In the genomic region with DNA sequence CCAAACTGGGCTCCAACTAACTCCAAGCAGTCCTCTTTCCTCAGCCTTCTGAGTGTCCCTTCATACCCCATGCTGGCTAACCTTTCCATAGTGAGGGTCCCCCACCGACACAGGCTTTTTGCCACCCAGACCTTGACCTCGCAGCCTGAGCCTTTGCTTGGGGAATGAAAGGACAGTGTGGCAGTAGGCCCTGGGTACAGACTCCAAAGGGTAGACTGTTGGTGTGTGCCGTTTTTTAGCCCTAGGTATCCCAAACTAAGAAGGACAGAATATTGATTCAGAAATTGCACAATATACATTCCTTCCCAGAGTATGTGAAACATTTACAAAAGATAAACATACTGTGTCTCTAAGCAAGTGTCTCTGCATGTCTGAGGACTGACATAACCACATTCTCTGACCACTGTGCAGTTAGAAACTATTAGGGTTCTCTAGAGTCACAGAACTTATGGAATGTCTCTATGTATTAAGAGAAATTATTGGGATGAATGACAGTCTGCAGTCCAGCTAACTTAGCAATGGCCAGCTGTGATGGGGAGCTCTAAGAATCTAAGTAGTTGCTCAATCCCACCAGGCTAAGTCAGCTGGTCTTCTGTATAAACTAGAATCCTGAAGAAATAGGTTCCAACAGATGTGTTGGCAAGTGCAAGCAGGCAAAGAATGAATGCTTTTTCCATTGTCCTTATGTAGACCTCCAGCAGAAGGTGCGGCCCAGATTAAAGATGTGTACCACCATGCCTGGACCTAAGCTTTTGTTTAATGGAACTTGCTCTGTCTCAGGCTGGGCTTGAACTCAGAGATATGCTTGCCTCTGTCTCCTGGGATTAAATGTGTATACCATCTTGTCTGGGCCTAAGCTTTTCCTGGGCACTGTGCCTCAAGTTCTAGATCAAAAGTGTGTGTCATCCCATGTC, we compare ENCODE assay signal across 8 mouse cellular contexts. TPM values are rescaled to one million over a fixed set of nuclear protein-coding genes. Genes with fewer than 3 reads are reported as not detected.
DNase-seq lines count a peak whose midpoint lies in the region; ATAC-seq and TF ChIP-seq lines count a peak whose summit lies in the region.

No protein-coding gene starts in this region.

- ATAC-seq in heart, embryonic 11.5 days (replicated peaks; ENCODE audit: insufficient number of reproducible peaks, low FRiP score, low TSS enrichment): peak; percentile 26
- no peak for ATAC-seq in G1E (ENCODE audit: extremely low read depth, insufficient number of reproducible peaks, low FRiP score, poor library complexity, severe bottlenecking)
- ATAC-seq in forebrain, embryonic 14.5 days: peak; percentile 60
- ATAC-seq in limb, embryonic 15.5 days (ENCODE audit: insufficient number of reproducible peaks, low FRiP score, low TSS enrichment, low read depth): no peak; the same call in 1 of the 2 replicates

- H3K4me2 ChIP-seq in heart, embryonic 11.5 days: peak overlapping the region; percentile 65
- peak overlapping the region; percentile 76 for H3K4me2 ChIP-seq in forebrain, embryonic 14.5 days (ENCODE audit: low read length)
- H3K4me2 ChIP-seq in limb, embryonic 15.5 days: peak overlapping the region; percentile 53

- H3K27ac ChIP-seq in heart, embryonic 11.5 days (ENCODE audit: low read depth, low read length): peak overlapping the region; percentile 54
- peak overlapping the region; percentile 70; the same call in 1 of the 2 replicates for H3K27ac ChIP-seq in forebrain, embryonic 14.5 days (ENCODE audit: low read depth, low read length)
- peak overlapping the region; percentile 90 for H3K27ac ChIP-seq in limb, embryonic 15.5 days
- H3K27ac ChIP-seq in olfactory bulb, adult 2 months (ENCODE audit: insufficient read depth, low read depth, low read length): peak overlapping the region; percentile 86; the same call in 1 of the 2 replicates

- H3K27me3 ChIP-seq in heart, embryonic 11.5 days (ENCODE audit: control insufficient read depth, insufficient read depth, low read length): no peaks in the 10 kb centered on the region
- H3K27me3 ChIP-seq in G1E (ENCODE audit: insufficient read depth, low read length): no peaks in the 10 kb centered on the region
- no peaks in the 10 kb centered on the region for H3K27me3 ChIP-seq in forebrain, embryonic 14.5 days (replicated peaks; ENCODE audit: control insufficient read depth, insufficient read depth, low read length)
- H3K27me3 ChIP-seq in limb, embryonic 15.5 days: no peaks in the 10 kb centered on the region

- no peak for TF ChIP-seq POLR2A in olfactory bulb, adult 2 months (IDR thresholded peaks at IDR 0.05; ENCODE audit: insufficient read depth, low read depth, low read length)

- H3K4me3 ChIP-seq in heart, embryonic 11.5 days (ENCODE audit: low read depth, low read length): peak overlapping the region; percentile 99
- H3K4me3 ChIP-seq in G1E (ENCODE audit: low read depth, low read length): peak overlapping the region; percentile 89
- H3K4me3 ChIP-seq in forebrain, embryonic 14.5 days (ENCODE audit: low read depth, low read length): peak overlapping the region; percentile 98
- peak overlapping the region; percentile 96 for H3K4me3 ChIP-seq in limb, embryonic 15.5 days
- peak overlapping the region; percentile 61 for H3K4me3 ChIP-seq in olfactory bulb, adult 2 months (ENCODE audit: insufficient read depth, low read depth, low read length)

- 43% methylated on average over 4 of the region's 4 CpGs for WGBS in heart, embryonic 11.5 days (ENCODE audit: insufficient replicate concordance)
- 41% methylated on average over 4 of the region's 4 CpGs for WGBS in forebrain, embryonic 14.5 days
- 38% methylated on average over 4 of the region's 4 CpGs for WGBS in limb, embryonic 15.5 days
- 36% methylated on average over 4 of the region's 4 CpGs for WGBS in olfactory bulb, adult 2 months

- H3K4me1 ChIP-seq in heart, embryonic 11.5 days (ENCODE audit: control insufficient read depth, insufficient read depth, low read length): peaks cover 6% of the 10 kb centered on the region; the same call in 1 of the 2 replicates
- peaks cover 21% of the 10 kb centered on the region for H3K4me1 ChIP-seq in G1E (ENCODE audit: insufficient read depth, low read depth, low read length)
- peaks cover 18% of the 10 kb centered on the region for H3K4me1 ChIP-seq in forebrain, embryonic 14.5 days (ENCODE audit: control insufficient read depth, insufficient read depth, low read length)
- peaks cover 14% of the 10 kb centered on the region for H3K4me1 ChIP-seq in limb, embryonic 15.5 days
- peaks cover 2% of the 10 kb centered on the region for H3K4me1 ChIP-seq in olfactory bulb, adult 2 months (ENCODE audit: control insufficient read depth, insufficient read depth, low read length)

- H3K36me3 ChIP-seq in heart, embryonic 11.5 days (ENCODE audit: control insufficient read depth, insufficient read depth, low read length): no peaks in the 10 kb centered on the region
- peaks cover 5% of the 10 kb centered on the region for H3K36me3 ChIP-seq in G1E (replicated peaks)
- no peaks in the 10 kb centered on the region for H3K36me3 ChIP-seq in forebrain, embryonic 14.5 days (ENCODE audit: control insufficient read depth, insufficient read depth, low read length)
- no peaks in the 10 kb centered on the region for H3K36me3 ChIP-seq in limb, embryonic 15.5 days

- TF ChIP-seq CTCF in G1E (IDR thresholded peaks at IDR 0.05; ENCODE audit: low read depth, low read length): no peak
- TF ChIP-seq CTCF in olfactory bulb, adult 2 months (IDR thresholded peaks at IDR 0.05; ENCODE audit: insufficient read depth, low read depth, low read length): no peak

- H3K9me3 ChIP-seq in heart, embryonic 11.5 days (replicated peaks; ENCODE audit: control insufficient read depth, low read length): no peaks in the 10 kb centered on the region
- no peaks in the 10 kb centered on the region for H3K9me3 ChIP-seq in G1E (replicated peaks)
- H3K9me3 ChIP-seq in forebrain, embryonic 14.5 days (replicated peaks; ENCODE audit: control insufficient read depth, low read length): no peaks in the 10 kb centered on the region
- no peaks in the 10 kb centered on the region for H3K9me3 ChIP-seq in limb, embryonic 15.5 days

- H3K9ac ChIP-seq in heart, embryonic 11.5 days (ENCODE audit: low read depth, low read length): peak overlapping the region; percentile 63; the same call in 1 of the 2 replicates
- H3K9ac ChIP-seq in forebrain, embryonic 14.5 days (ENCODE audit: low read length): peak overlapping the region; percentile 93
- 0 out of 2 replicates have a peak overlapping the region, but pooled peaks have one; percentile 35 for H3K9ac ChIP-seq in limb, embryonic 15.5 days

- intact Hi-C loops in heart, postnatal 10 days (cut with DNase I): no loop called here

- DNase-seq in heart, postnatal 10 days: no peak
- DNase-seq in G1E (ENCODE audit: low spot score): no peak
- no peak for DNase-seq in forebrain, embryonic 14.5 days (ENCODE audit: low spot score)
- no peak for DNase-seq in thymus, adult 18-20 months
- DNase-seq in right cerebral cortex, postnatal 14 days: no peak

RNA-seq across cellular contexts. Expression of a gene that starts 0.8 kb away (rescaled TPM):
- 22.5 and 24.5 TPM in 2 replicates for polyA plus RNA-seq in heart, embryonic 11.5 days (2014; fragmentation: Nextera tagmentation; extraction: Ambion mirVana)
- total RNA-seq in heart, postnatal 10 days (2021): 10 to 100 TPM; 28.5 to 29.4 TPM
- total RNA-seq in G1E (2014; fragmentation: Nextera tagmentation) (38.7 and 42.7 TPM in 2 replicates), G1E (2017) (43.6 and 45.2 TPM in 2 replicates)
- polyA plus RNA-seq in G1E (2012): 81.8 and 87.4 TPM in 2 replicates
- polyA plus RNA-seq in forebrain, embryonic 14.5 days (2014; fragmentation: Nextera tagmentation; extraction: Ambion mirVana): 17.2 and 20.0 TPM in 2 replicates
- 17.6 and 18.6 TPM in 2 replicates for polyA plus RNA-seq in limb, embryonic 15.5 days (2015; fragmentation: Nextera tagmentation; extraction: Ambion mirVana)
- not detected in 2 replicates for polyA plus RNA-seq in olfactory bulb, adult 2 months (2012; ENCODE audit: insufficient read depth, insufficient read length, low replicate concordance, missing spikeins)

Comparison
In these comparisons a context has a peak if more than half of its experiments do, and no peak if none do; other contexts are left out.
1. ATAC-seq: peak in heart, embryonic 11.5 days (single experiment) and forebrain, embryonic 14.5 days (single experiment); none in G1E (single experiment) and limb, embryonic 15.5 days (single experiment).
2. H3K9ac ChIP-seq: peak in every context shown above with its lines; median percentile 93 in forebrain, embryonic 14.5 days; 63 in heart, embryonic 11.5 days; 35 in limb, embryonic 15.5 days.
3. RNA of a gene that starts 0.8 kb away (polyA plus RNA-seq): 81.8 to 87.4 TPM in G1E, 22.5 to 24.5 TPM in heart, embryonic 11.5 days, 17.6 to 18.6 TPM in limb, embryonic 15.5 days and 17.2 to 20.0 TPM in forebrain, embryonic 14.5 days; not detected in olfactory bulb, adult 2 months; every median in the first group is over 10 times any median in the second.
4. Peak in every context shown above with its lines, with median percentiles within 50 percentile points of each other: H3K27ac ChIP-seq, H3K4me2 ChIP-seq and H3K4me3 ChIP-seq.